Mouse (Mus musculus): ENCODE measurements around the gene Kdm4b.

DNA sequence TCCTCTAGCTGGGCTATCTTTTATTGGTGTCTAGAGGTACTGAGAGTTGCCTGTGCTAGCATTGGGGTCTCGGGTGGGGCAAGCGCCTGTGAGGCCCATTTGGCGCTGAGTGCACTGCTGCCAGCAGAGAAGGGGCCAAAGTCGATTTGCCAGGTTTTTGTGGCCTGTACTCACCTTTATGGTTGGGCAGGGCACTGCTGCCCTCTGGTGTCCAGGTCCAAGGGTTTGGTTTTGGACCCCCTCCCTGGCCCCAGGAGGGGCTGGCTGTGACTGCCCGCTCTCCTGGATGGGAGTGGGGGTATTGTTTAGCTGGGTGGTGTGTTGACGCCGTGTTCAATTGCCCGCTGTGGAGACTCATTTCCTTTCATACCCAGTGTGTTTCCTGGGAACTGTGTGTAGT lies 20.0 kb upstream of the Kdm4b start:
- TF ChIP-seq GATA1 (IDR thresholded peaks at IDR 0.05; ENCODE audit: borderline replicate concordance, low read length), result no peak
- TF ChIP-seq FLI1 (IDR thresholded peaks at IDR 0.05; ENCODE audit: low read length), result no peak
